Mouse (Mus musculus): ENCODE results near the gene Tubd1. TPM values are rescaled to one million over a fixed set of nuclear protein-coding genes. Genes with fewer than 3 reads are reported as not detected.

The Tubd1 gene
- polyA plus RNA-seq, 1 experiment: 6.2 TPM

DNA sequence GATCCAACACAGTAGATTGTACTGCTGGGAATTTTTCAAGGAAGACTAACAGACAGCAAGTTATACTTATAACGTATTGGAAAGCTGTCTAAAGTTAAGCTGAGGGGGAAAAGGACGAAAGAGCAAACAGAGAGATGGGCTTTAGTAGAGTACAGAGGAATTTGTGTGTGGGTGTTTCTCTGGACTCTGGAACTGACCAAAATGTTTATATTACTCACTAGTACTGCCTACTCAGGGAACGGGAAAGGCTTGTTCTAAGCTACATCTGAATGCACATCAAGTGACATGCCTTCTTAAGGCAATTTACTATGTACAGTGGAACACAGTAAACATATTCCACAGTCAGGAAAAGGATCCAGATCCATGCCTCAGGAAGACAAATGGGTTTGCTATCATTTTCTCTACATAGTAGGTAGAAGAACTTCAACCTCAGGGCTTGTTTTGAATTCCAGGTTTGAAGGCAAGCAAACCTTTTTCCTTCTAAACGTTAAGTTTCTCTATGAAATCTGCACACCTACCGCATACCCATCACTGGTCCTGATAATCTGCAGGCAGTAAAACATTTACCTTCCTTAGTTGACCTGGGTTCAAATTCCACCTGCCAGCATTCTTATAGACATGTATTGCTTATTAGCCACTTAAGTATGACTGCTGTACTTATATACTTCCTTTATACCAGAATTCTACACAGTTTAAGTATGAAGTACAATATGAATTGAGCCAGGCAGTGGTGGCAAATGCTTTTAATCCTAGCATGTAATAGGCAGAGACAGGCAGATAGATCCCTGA, 60.1 kb downstream of the Tubd1 start:
- peak overlapping the region; percentile 97 for H3K27ac ChIP-seq (ENCODE audit: insufficient read depth, low read depth, low read length)
- no peak for TF ChIP-seq CTCF (IDR thresholded peaks at IDR 0.05; ENCODE audit: low read depth, low read length)
- no peak for TF ChIP-seq POLR2A (IDR thresholded peaks at IDR 0.05; ENCODE audit: borderline replicate concordance, low read depth, low read length)
- no peak overlapping the region for H3K4me3 ChIP-seq (ENCODE audit: insufficient read depth, low read length)
- H3K4me1 ChIP-seq (ENCODE audit: control insufficient read depth, insufficient read depth, low read length): peaks cover 53% of the 10 kb centered on the region

GRCm38 (mm10) chr11:86606621-86607339, 62.0 kb downstream of the Tubd1 start:
- Histone ChIP-seq H3K27ac (ENCODE audit: insufficient read depth, low read depth, low read length) (no peak overlapping the region), H3K4me1 (ENCODE audit: control insufficient read depth, insufficient read depth, low read length) (peaks cover 61% of the 10 kb centered on the region), H3K4me3 (ENCODE audit: insufficient read depth, low read length) (no peak overlapping the region)
- TF ChIP-seq POLR2A (IDR thresholded peaks at IDR 0.05; ENCODE audit: borderline replicate concordance, low read depth, low read length) (no peak), CTCF (IDR thresholded peaks at IDR 0.05; ENCODE audit: low read depth, low read length) (no peak)

DNA sequence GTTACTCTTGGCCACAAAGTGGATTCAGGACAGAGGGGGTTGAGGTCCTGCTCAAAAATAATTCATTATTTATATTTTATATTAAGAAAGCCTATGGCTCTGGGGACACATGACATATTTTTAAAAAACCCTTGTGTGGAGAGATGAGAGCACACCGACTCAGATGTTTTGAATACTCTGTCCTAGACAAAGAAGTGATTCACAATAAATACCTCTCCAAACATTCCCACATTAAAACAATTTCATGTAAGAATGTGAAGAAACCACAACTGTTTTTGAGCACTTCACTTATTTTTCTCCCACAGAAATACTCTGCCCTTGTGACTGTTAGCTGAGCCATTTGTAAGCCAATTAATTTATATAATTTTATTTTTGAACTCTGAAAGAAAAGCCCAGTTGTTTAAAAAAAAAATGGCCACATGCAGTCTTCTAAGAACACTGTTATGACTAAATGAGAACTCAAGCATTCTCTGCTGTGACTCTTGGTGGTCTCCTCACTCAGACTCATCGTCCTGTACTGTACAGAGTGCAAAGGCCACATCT, 63.1 kb downstream of the Tubd1 start:
- TF ChIP-seq POLR2A (IDR thresholded peaks at IDR 0.05; ENCODE audit: borderline replicate concordance, low read depth, low read length) (no peak), CTCF (IDR thresholded peaks at IDR 0.05; ENCODE audit: low read depth, low read length) (no peak)

GRCm38 (mm10) chr11:86610239-86610638, 65.4 kb downstream of the Tubd1 start:
- TF ChIP-seq POLR2A (IDR thresholded peaks at IDR 0.05; ENCODE audit: borderline replicate concordance, low read depth, low read length): no peak
- no peak for TF ChIP-seq CTCF (IDR thresholded peaks at IDR 0.05; ENCODE audit: low read depth, low read length)
- Histone ChIP-seq H3K27ac (ENCODE audit: insufficient read depth, low read depth, low read length) (peak overlapping the region; percentile 9; the same call in 1 of the 2 replicates), H3K4me3 (ENCODE audit: insufficient read depth, low read length) (no peak overlapping the region), H3K4me1 (ENCODE audit: control insufficient read depth, insufficient read depth, low read length) (peaks cover 56% of the 10 kb centered on the region)

More for the DNA sequence above, 63.1 kb downstream of the Tubd1 start:
- Histone ChIP-seq H3K27ac (ENCODE audit: insufficient read depth, low read depth, low read length) (no peak overlapping the region), H3K4me1 (ENCODE audit: control insufficient read depth, insufficient read depth, low read length) (peaks cover 64% of the 10 kb centered on the region), H3K4me3 (ENCODE audit: insufficient read depth, low read length) (no peak overlapping the region)

DNA sequence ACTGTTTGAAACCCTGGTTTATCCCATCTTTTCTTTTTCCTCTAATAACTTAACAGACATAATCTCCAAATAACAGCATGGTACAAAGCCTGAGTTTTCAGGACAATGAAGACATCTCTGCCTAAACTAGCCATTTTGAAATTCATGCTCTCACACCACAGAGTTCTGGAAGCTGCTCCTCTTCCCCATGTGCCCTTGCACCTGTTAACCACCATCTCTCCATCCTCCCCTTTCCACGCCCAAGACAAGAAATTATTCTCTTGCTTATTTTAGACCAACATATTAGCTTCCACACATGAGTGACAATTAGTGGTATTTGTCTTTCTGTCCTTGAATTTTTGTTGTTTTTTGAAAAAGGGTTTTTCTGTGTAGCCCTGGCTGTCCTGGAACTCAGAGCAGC, 67.2 kb downstream of the Tubd1 start:
- peaks cover 63% of the 10 kb centered on the region for H3K4me1 ChIP-seq (ENCODE audit: control insufficient read depth, insufficient read depth, low read length)
- TF ChIP-seq POLR2A (IDR thresholded peaks at IDR 0.05; ENCODE audit: borderline replicate concordance, low read depth, low read length) (no peak), CTCF (IDR thresholded peaks at IDR 0.05; ENCODE audit: low read depth, low read length) (no peak)
- H3K4me3 ChIP-seq (ENCODE audit: insufficient read depth, low read length): no peak overlapping the region
- 0 out of 2 replicates have a peak overlapping the region, but pooled peaks have one; percentile 18 for H3K27ac ChIP-seq (ENCODE audit: insufficient read depth, low read depth, low read length)

- Histone ChIP-seq H3K27ac (ENCODE audit: insufficient read depth, low read depth, low read length) (peak overlapping the region; percentile 93), H3K4me1 (ENCODE audit: control insufficient read depth, insufficient read depth, low read length) (peaks cover 62% of the 10 kb centered on the region), H3K4me3 (ENCODE audit: insufficient read depth, low read length) (no peak overlapping the region)
- no peak for TF ChIP-seq CTCF (IDR thresholded peaks at IDR 0.05; ENCODE audit: low read depth, low read length)
- no peak for TF ChIP-seq POLR2A (IDR thresholded peaks at IDR 0.05; ENCODE audit: borderline replicate concordance, low read depth, low read length)
These were observed 69.3 kb downstream of the Tubd1 start for GRCm38 (mm10) chr11:86614056-86614530.

DNA sequence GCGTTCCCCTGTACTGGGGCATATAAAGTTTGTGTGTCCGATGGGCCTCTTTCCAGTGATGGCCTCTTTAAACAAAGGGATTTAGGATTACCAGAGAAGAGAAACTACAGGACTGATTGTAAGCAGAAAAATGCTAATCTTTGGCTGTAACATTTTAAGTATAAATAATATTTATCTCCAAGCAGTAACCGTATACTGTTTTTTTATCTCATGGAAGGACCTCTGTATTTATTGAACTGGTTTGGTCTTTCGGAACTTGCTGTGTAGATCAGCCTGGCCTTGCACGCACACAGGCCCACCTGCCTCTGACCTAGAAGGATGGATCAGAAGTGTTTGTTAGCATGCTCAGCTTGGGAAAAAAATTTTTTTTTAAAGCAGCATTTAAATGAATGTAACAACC, 69.8 kb downstream of the Tubd1 start:
- H3K4me3 ChIP-seq (ENCODE audit: insufficient read depth, low read length): no peak overlapping the region
- peaks cover 62% of the 10 kb centered on the region for H3K4me1 ChIP-seq (ENCODE audit: control insufficient read depth, insufficient read depth, low read length)
- peak overlapping the region; percentile 93 for H3K27ac ChIP-seq (ENCODE audit: insufficient read depth, low read depth, low read length)
- TF ChIP-seq POLR2A (IDR thresholded peaks at IDR 0.05; ENCODE audit: borderline replicate concordance, low read depth, low read length) (no peak), CTCF (IDR thresholded peaks at IDR 0.05; ENCODE audit: low read depth, low read length) (no peak)

Other genes starting within 250 kb of the Tubd1 start
- gene Med13, start 187.4 kb upstream of the Tubd1 start, polyA plus RNA-seq (2012; ENCODE audit: insufficient read depth, insufficient read length, missing spikeins): 28.2 and 34.9 TPM in 2 replicates
- gene Rnft1, start 60.3 kb upstream of the Tubd1 start, polyA plus RNA-seq (2012; ENCODE audit: insufficient read depth, insufficient read length, missing spikeins): 45.3 and 52.5 TPM in 2 replicates
- gene Rps6kb1, start 186 bp upstream of the Tubd1 start, polyA plus RNA-seq (2012; ENCODE audit: insufficient read depth, insufficient read length, missing spikeins): 30.9 and 33.0 TPM in 2 replicates
- gene Vmp1, start 138.8 kb downstream of the Tubd1 start, polyA plus RNA-seq (2012; ENCODE audit: insufficient read depth, insufficient read length, missing spikeins): 178 and 230 TPM in 2 replicates
- gene Ptrh2, start 139.0 kb downstream of the Tubd1 start, polyA plus RNA-seq (2012; ENCODE audit: insufficient read depth, insufficient read length, missing spikeins): 7.2 and 8.3 TPM in 2 replicates
- 356 and 389 TPM in 2 replicates for gene Cltc, start 212.6 kb downstream of the Tubd1 start, polyA plus RNA-seq (2012; ENCODE audit: insufficient read depth, insufficient read length, missing spikeins)

Data from bone marrow macrophage, adult 2 months (primary cell).